Mouse (Mus musculus): ENCODE measurements around the gene Arl15. TPM values are rescaled to one million over a fixed set of nuclear protein-coding genes. Genes with fewer than 3 reads are reported as not detected.

Gene Arl15
- polyA plus RNA-seq, 1 experiment from 2014 or later = 11.8 TPM

GRCm38 (mm10) chr13:113970706-113971105, 176.4 kb downstream of the Arl15 start:
- Histone ChIP-seq H3K4me3 (ENCODE audit: low read depth, low read length) (no peak overlapping the region), H3K36me3 (ENCODE audit: insufficient read depth) (no peaks in the 10 kb centered on the region), H3K9ac (no peak overlapping the region), H3K4me2 (no peak overlapping the region), H3K27me3 (ENCODE audit: insufficient read depth, low read length) (no peaks in the 10 kb centered on the region), H3K27ac (ENCODE audit: low read depth) (no peak overlapping the region), H3K9me3 (ENCODE audit: low read depth, low read length) (no peaks in the 10 kb centered on the region), H3K4me1 (ENCODE audit: insufficient read depth) (no peaks in the 10 kb centered on the region)
- TF ChIP-seq CTCF (IDR thresholded peaks at IDR 0.05; ENCODE audit: low read depth) = no peak
- WGBS = 73% methylated on average over 5 of the region's 5 CpGs
- DNase-seq = peak; percentile 60
- 0 out of 2 replicates have a peak, but pooled peaks have one; percentile 49 for ATAC-seq (ENCODE audit: insufficient read depth)

- Histone ChIP-seq H3K9ac (no peak overlapping the region), H3K4me3 (ENCODE audit: low read depth, low read length) (no peak overlapping the region), H3K9me3 (ENCODE audit: low read depth, low read length) (no peaks in the 10 kb centered on the region), H3K27ac (ENCODE audit: low read depth) (no peak overlapping the region), H3K4me1 (ENCODE audit: insufficient read depth) (no peaks in the 10 kb centered on the region), H3K4me2 (no peak overlapping the region), H3K27me3 (ENCODE audit: insufficient read depth, low read length) (no peaks in the 10 kb centered on the region), H3K36me3 (ENCODE audit: insufficient read depth) (no peaks in the 10 kb centered on the region)
- WGBS = 84% methylated on average over 7 of the region's 7 CpGs
- no peak for DNase-seq
- no peak for TF ChIP-seq CTCF (IDR thresholded peaks at IDR 0.05; ENCODE audit: low read depth)
- ATAC-seq (ENCODE audit: insufficient read depth) = no peak
Measured at GRCm38 (mm10) chr13:113972401-113972800, 178.1 kb downstream of the Arl15 start.

- no peak overlapping the region for H3K9ac ChIP-seq
- no peaks in the 10 kb centered on the region for H3K9me3 ChIP-seq (ENCODE audit: low read depth, low read length)
- H3K36me3 ChIP-seq (ENCODE audit: insufficient read depth) = no peaks in the 10 kb centered on the region
- H3K4me3 ChIP-seq (ENCODE audit: low read depth, low read length) = no peak overlapping the region
- no peaks in the 10 kb centered on the region for H3K27me3 ChIP-seq (ENCODE audit: insufficient read depth, low read length)
- H3K4me1 ChIP-seq (ENCODE audit: insufficient read depth) = no peaks in the 10 kb centered on the region
- no peak for ATAC-seq (ENCODE audit: insufficient read depth)
- H3K4me2 ChIP-seq = no peak overlapping the region
- no peak for TF ChIP-seq CTCF (IDR thresholded peaks at IDR 0.05; ENCODE audit: low read depth)
- DNase-seq = no peak
- WGBS = 72% methylated on average over 1 of the region's 1 CpGs
- no peak overlapping the region for H3K27ac ChIP-seq (ENCODE audit: low read depth)
Measured at GRCm38 (mm10) chr13:113974866-113975265, 180.6 kb downstream of the Arl15 start.

- no peak overlapping the region for H3K27ac ChIP-seq (ENCODE audit: low read depth)
- no peaks in the 10 kb centered on the region for H3K27me3 ChIP-seq (ENCODE audit: insufficient read depth, low read length)
- H3K4me2 ChIP-seq = no peak overlapping the region
- H3K9ac ChIP-seq = no peak overlapping the region
- no peaks in the 10 kb centered on the region for H3K36me3 ChIP-seq (ENCODE audit: insufficient read depth)
- 78% methylated on average over 6 of the region's 6 CpGs for WGBS
- H3K9me3 ChIP-seq (ENCODE audit: low read depth, low read length) = no peaks in the 10 kb centered on the region
- DNase-seq = no peak
- TF ChIP-seq CTCF (IDR thresholded peaks at IDR 0.05; ENCODE audit: low read depth) = no peak
- no peaks in the 10 kb centered on the region for H3K4me1 ChIP-seq (ENCODE audit: insufficient read depth)
- ATAC-seq (ENCODE audit: insufficient read depth) = no peak
- H3K4me3 ChIP-seq (ENCODE audit: low read depth, low read length) = no peak overlapping the region
Measured at GRCm38 (mm10) chr13:113975722-113976121, 181.4 kb downstream of the Arl15 start.

GRCm38 (mm10) chr13:113976936-113977335, 182.6 kb downstream of the Arl15 start:
- ATAC-seq (ENCODE audit: insufficient read depth) (no peak), DNase-seq (no peak)
- Histone ChIP-seq H3K27ac (ENCODE audit: low read depth) (no peak overlapping the region), H3K9me3 (ENCODE audit: low read depth, low read length) (no peaks in the 10 kb centered on the region), H3K36me3 (ENCODE audit: insufficient read depth) (no peaks in the 10 kb centered on the region), H3K9ac (no peak overlapping the region), H3K4me2 (no peak overlapping the region), H3K4me3 (ENCODE audit: low read depth, low read length) (no peak overlapping the region), H3K4me1 (ENCODE audit: insufficient read depth) (no peaks in the 10 kb centered on the region), H3K27me3 (ENCODE audit: insufficient read depth, low read length) (no peaks in the 10 kb centered on the region)
- WGBS = 84% methylated on average over 4 of the region's 4 CpGs
- no peak for TF ChIP-seq CTCF (IDR thresholded peaks at IDR 0.05; ENCODE audit: low read depth)

GRCm38 (mm10) chr13:113980739-113981460, 186.6 kb downstream of the Arl15 start:
- Histone ChIP-seq H3K4me2 (no peak overlapping the region), H3K36me3 (ENCODE audit: insufficient read depth) (no peaks in the 10 kb centered on the region), H3K27ac (ENCODE audit: low read depth) (no peak overlapping the region), H3K27me3 (ENCODE audit: insufficient read depth, low read length) (no peaks in the 10 kb centered on the region), H3K4me3 (ENCODE audit: low read depth, low read length) (no peak overlapping the region), H3K9me3 (ENCODE audit: low read depth, low read length) (no peaks in the 10 kb centered on the region), H3K4me1 (ENCODE audit: insufficient read depth) (no peaks in the 10 kb centered on the region), H3K9ac (no peak overlapping the region)
- no peak for DNase-seq
- ATAC-seq (ENCODE audit: insufficient read depth) = no peak
- no peak for TF ChIP-seq CTCF (IDR thresholded peaks at IDR 0.05; ENCODE audit: low read depth)
- WGBS = 41% methylated on average over 15 of the region's 15 CpGs

- Histone ChIP-seq H3K4me3 (ENCODE audit: low read depth, low read length) (no peak overlapping the region), H3K9ac (no peak overlapping the region), H3K36me3 (ENCODE audit: insufficient read depth) (no peaks in the 10 kb centered on the region), H3K4me2 (no peak overlapping the region), H3K9me3 (ENCODE audit: low read depth, low read length) (no peaks in the 10 kb centered on the region), H3K27ac (ENCODE audit: low read depth) (no peak overlapping the region), H3K4me1 (ENCODE audit: insufficient read depth) (no peaks in the 10 kb centered on the region), H3K27me3 (ENCODE audit: insufficient read depth, low read length) (no peaks in the 10 kb centered on the region)
- DNase-seq = no peak
- TF ChIP-seq CTCF (IDR thresholded peaks at IDR 0.05; ENCODE audit: low read depth) = no peak
- WGBS = 41% methylated on average over 9 of the region's 9 CpGs
- ATAC-seq (ENCODE audit: insufficient read depth) = no peak
Measured at GRCm38 (mm10) chr13:113981461-113982000, 187.2 kb downstream of the Arl15 start.
